Mouse (Mus musculus): Measurements from ENCODE around the gene Gm128. TPM values are rescaled to one million over a fixed set of nuclear protein-coding genes. Genes with fewer than 3 reads are reported as not detected.

The Gm128 gene
- total RNA-seq (2021) = under 1 TPM; 0.17 to 0.26 TPM
- long read RNA-seq, experiment 1 = 0 reads
- long read RNA-seq, experiment 2 = 0 reads

DNA sequence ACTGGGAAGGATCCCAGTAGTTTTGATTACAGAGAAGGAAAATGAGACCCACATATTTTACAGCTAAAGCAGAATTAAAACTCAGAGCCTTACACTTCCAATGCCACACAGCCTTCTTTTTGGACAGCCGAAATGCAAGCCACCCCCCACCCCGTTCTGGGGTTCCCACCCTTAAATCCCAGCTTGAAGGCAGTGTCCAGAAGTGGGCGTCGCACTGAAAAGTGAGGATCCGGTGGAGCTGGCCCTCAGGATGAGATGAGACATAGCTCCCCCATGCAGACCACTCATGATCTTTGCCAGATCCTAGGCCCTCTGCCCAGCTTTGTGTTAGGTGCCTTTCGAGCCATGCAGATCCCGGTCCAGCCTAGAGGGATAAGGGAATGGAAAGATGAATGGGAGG lies at the start of gene Gm128:
Gm128 (minus strand) TSS at position 101 of the 400 bp plus-strand sequence.
- DNase-seq (ENCODE audit: low spot score in 2 of 2) = no peak

GRCm38 (mm10) chr3:95291041-95291440 lies 49.6 kb upstream of the Gm128 start:
- no peak for DNase-seq (ENCODE audit: low spot score in 2 of 2)

DNA sequence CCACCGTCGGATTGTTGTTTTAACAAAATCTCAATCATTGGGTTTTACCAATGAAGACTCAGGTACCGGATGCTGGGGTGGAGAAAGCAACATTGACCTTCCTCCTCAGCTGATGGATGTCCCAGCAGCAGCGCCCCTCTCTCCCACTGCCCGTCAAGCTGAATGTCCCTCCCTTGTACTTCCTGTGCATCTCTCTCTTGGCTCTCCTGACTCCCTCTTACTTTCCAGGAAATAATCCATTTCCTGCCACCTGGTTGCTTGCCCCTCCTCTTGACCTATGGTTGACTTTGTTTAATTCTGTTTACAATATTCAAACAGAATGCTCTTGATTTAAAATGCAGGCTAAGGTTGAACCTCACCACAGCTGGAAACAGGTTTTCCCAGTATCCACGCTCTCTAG lies 48.8 kb upstream of the Gm128 start:
- DNase-seq (ENCODE audit: low spot score in 2 of 2) = no peak

DNA sequence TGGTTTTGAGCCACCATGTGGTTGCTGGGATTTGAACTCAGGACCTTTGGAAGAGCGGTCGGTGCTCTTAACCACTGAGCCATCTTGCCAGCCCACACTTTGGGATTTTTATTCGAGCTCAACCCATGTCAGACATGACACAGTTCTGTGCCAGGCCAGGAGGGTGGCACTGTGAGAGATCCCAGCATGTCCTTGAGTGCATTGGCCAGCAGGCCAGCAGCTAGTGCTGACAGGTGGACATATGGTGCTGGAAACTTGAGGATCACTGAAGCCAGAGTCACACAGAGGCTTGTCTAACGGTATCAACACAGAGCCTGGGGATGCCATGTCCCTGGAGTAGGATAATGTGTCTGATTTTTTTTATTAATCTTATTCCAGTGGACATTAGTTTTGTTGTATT lies 48.0 kb upstream of the Gm128 start:
- DNase-seq (ENCODE audit: low spot score in 2 of 2) = no peak

DNA sequence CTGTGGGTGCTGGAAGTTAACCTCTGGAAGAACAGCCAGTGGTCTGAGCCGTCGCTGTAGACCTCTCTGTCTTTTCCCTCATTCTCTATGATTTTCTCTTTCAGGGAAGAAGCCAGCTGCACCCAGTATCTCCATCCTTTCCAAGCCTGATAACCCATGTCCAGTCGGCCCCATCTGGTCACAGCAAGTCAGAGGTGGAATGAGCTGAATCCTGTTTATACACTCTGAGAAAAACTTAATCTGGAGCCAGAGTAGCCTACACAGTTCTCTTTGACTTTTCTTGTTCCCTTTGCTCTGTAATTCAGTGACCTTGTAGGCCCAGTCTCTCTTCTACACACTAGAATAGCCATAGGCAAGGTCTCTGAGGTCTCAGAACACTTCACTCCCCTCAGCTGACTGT lies 46.1 kb upstream of the Gm128 start:
- DNase-seq (ENCODE audit: low spot score in 2 of 2) = no peak

GRCm38 (mm10) chr3:95286510-95286909 lies 45.1 kb upstream of the Gm128 start:
- no peak for DNase-seq (ENCODE audit: low spot score in 2 of 2)

DNA sequence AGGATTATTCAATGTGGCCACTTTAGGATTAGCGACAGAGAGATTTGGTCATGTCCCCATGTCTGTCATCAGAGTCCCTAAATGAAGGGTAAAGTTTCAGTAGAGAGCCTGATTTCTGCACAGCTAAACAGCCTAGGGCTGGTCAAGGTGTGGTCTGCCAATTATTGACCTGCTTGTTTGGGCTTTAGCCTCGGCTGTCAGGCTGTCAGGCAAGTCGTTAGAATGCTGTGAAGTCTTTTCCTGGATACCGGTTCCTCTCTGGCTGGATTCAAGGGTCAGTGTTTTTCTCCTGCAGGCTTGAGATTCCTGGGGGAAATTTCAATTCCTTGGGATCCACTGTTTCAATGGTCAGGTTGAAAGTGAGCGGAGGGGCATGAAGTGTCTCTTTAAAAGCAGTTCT lies 44.6 kb upstream of the Gm128 start:
- no peak for DNase-seq (ENCODE audit: low spot score in 2 of 2)

DNA sequence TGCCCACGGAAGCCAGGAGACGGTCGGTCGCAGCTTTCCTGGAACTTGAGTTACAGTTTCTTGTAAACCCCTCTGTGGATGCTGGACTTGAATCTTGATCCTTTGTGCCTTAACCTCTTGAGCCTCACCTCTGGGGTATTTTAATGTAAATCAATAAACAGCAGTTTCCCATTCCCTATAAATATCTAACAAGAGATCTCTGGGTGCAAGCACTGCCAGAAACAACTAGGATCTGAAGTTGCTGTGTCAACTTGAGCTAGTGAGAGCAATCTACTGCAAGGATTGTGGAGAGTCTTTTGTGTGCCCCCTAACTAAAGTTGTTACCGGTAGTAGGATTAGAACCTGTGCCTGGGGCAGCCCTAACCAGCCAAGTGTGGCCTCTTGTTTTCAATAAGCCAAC lies 44.0 kb upstream of the Gm128 start:
- DNase-seq (ENCODE audit: low spot score in 2 of 2) = no peak

GRCm38 (mm10) chr3:95284501-95285281 lies 43.3 kb upstream of the Gm128 start:
- peak; percentile 38 to 46 for DNase-seq (ENCODE audit: low spot score in 2 of 2)

GRCm38 (mm10) chr3:95284062-95284461 lies 42.7 kb upstream of the Gm128 start:
- DNase-seq (ENCODE audit: low spot score in 2 of 2) = no peak

DNA sequence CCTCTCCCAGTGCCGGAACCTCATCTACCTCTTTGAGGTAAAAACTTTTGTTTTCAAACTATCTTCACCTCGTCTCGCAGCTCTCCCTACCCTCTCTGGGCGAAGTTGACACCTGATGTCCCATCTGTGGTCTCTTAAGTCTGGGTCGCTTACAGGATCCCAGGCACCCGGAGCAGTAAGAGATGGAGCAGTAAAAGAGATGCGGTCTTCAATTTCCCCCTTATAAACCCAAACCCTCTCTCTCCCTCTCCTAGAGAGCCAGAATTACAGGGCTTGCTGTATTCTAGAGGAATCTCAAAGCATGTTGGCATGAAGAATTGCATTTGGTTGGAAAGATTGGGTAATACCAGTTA lies 42.2 kb upstream of the Gm128 start:
- DNase-seq (ENCODE audit: low spot score in 2 of 2) = no peak

DNA sequence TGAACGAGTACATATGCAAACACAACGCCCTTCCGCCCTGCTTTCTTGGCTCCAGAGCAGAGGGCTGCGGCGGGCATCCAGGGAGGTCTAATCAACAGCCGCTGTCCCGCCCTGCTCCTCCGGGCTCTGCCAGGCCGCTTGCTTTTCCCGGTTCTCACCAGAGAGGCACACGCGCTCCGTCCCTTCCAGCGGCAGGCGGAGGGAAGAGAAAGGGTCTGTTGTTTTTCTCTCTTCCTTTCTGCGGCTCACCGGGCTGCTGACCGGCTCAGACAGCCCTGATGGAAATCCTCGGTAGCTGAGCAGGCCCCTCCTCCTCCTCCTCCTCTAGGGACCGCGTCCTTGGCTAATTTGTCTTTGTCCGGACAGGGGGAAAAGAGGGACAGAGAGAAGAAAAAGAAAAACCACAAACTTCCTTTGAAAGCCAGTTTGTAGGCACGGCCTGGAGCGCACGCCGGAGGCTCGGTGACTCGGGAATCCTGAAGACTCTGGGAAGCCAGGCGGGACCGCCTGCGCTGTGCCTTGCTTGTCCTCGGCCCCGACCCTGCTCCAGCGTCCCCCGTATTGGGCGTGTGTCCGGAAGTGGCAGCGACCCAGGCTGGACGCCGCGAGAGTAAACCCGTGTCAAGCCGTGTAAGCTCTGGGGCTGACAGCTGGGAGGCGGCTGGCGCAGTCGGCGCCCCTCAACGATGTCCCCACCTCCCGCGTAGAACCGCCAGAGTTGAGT lies 41.6 kb upstream of the Gm128 start:
- DNase-seq (ENCODE audit: low spot score in 2 of 2) = peak; percentile 73 to 74

- peak; percentile 40 to 57 for DNase-seq (ENCODE audit: low spot score in 2 of 2)
Observed at GRCm38 (mm10) chr3:95282381-95282864, 41.0 kb upstream of the Gm128 start.

DNA sequence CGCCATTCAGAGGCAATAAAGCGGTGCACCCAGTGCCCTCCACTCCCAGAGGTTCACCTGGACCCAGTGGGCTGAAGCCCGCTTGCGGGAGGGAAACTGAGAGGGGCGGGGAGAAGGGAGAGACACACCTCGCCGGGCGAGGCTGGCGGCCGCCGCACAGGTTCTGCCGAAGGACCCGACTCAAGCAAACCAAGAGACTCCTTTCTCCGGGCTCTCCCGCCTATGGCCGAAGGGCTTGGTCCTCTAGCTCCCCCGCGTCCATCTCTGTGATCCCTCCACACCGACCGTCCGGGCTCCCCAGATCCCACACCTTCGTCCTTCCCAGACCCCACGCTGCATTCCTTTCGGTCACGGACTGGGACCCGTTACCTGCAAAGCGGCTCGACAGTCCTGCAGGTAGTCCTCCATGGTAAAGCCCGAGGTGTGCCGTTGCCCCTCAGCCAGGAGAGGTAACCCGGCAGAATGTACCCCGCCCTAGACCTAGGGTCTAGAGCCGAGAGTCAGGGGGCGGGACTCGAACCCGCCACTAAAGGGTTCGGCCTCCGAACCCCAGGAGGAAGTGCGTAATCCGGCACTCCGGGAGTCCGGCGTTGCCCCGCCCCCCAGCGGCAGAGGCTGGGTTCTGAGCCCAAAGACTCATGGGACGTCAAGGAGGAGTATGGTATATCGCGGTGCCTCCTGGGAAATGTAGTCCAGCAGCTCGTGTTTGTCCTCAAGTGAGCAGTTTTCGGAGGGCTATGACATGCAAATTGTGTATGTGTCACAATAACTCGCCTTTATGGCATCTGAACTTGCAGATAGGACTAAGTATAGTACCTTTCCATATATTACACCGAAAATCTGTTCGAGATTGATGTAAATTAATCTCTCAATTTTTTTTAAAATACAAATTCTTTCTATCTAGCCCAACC lies 40.1 kb upstream of the Gm128 start, which contains the start of the genes Mindy1 and Prune1:
Mindy1 (plus strand) TSS at position 130 of the 911 bp plus-strand sequence.
Prune1 (minus strand) TSS at position 861 of the 911 bp plus-strand sequence.
- peak; percentile 96 to 97 for DNase-seq (ENCODE audit: low spot score in 2 of 2)

DNA sequence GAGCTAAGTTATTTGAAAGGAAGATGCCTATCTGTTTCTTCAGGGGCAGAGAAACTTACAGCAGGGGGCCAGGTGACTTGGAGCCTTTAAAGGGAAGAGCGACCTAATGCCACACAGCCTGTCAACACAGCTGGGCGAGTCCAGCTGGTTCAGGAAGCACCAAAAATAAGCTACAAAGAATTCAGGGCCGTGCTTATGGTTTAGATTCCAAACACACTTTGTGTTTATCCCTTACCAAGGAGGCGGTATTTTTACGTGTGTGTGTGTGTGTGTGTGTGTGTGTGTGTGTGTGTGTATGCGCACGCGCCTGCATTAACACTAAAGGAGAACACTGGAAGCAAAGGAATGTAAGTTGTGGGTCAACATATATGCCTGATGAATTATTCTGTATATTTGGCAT lies 39.3 kb upstream of the Gm128 start:
- no peak for DNase-seq (ENCODE audit: low spot score in 2 of 2)

- no peak for DNase-seq (ENCODE audit: low spot score in 2 of 2)
Observed at GRCm38 (mm10) chr3:95277149-95277551, 35.8 kb upstream of the Gm128 start.

DNA sequence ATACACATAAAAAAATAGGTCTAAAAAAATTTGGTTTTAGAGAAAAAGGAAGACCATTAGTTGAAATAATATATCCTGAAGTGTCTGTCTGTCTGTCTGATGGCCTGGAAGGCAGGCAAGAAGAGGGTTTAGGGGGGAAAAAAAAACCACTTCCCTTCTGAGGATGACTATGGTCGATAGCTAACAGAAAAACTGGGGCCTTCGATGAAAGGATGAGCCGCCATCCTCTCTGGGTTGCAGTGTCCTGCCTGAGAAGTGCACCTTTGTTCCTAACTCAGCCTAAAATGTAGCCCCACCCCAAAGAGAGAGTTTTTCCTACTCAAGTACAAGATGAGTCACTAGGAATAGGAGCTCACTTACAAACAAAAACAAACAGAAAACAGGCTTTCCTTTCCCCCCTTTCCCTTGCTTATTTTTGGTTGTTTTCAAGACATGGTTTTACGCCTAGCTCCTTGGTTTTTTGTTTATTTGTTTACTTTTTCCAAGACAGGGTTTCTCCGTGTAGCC lies 35.1 kb upstream of the Gm128 start:
- DNase-seq (ENCODE audit: low spot score in 2 of 2) = no peak

GRCm38 (mm10) chr3:95275161-95275560 lies 33.8 kb upstream of the Gm128 start:
- DNase-seq (ENCODE audit: low spot score in 2 of 2) = no peak

DNA sequence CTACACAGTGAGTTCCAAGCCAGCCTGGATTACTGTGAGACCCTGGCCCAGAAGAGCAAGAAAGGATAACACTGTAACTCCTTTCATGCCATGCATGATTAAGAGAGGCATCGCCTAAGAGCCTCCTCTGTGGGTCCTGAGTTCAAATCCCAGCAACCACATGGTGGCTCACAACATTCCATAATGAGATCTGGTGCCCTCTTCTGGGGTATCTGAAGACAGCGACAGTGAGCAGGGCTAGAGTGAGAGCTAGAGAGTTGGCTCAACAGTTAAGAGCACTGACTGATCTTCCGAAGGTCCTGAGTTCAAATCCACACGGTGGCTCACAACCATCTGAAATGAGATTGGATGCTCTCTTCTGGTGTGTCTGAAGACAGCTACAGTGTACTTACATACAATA lies 33.1 kb upstream of the Gm128 start:
- no peak for DNase-seq (ENCODE audit: low spot score in 2 of 2)

DNA sequence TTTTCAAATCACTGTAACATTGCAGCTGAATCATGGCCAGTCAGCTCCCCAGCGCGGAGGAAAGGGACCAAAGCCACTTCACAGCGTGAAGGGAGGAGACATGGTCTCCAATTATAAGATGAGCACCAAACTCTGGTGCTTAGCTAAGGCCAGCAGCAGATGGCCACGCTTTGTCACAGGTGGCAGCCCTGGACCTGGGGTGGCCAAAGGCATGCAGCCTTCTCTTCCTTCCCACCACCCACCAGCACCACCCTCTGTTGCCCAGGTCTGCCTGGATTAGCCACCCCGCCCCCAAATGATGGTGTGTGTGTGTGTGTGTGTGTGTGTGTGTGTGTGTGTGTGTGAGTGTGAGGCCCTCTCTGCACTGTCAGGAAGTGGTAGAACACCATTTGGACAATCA lies 32.1 kb upstream of the Gm128 start:
- no peak for DNase-seq (ENCODE audit: low spot score in 2 of 2)

DNA sequence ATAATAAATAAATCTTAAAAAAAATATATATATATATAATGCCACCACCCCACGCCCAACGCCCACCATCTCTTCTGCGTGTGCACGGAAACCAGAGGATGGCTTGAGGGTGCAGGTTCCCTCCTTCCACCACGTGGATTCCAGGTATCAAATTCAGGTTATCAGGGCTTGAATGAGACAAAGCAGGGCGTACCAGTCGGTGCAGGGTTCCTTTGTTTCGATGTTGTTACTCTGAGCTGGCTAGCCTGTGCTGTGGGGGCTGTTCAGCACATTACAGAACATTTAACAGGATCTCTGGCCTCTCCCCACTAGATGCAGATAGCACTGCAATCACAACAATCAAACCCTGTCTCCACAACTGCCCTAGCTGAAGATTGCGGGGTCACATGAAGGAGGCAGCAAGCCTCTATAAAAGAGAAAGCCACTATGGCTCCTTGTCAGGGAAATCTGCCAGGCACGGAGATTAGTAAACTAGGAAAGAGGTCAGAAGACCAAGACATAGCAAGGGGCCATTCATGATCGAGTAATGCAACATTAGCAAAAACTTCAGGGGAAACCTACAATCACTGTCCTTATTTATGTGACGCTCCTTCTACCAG lies 29.5 kb upstream of the Gm128 start:
- no peak for DNase-seq (ENCODE audit: low spot score in 2 of 2)
